Mouse (Mus musculus): ENCODE data around the gene Mad1l1.
A peak's percentile ranks its signal among the peaks of the same experiment; 100 is the strongest.

The Mad1l1 gene

DNA sequence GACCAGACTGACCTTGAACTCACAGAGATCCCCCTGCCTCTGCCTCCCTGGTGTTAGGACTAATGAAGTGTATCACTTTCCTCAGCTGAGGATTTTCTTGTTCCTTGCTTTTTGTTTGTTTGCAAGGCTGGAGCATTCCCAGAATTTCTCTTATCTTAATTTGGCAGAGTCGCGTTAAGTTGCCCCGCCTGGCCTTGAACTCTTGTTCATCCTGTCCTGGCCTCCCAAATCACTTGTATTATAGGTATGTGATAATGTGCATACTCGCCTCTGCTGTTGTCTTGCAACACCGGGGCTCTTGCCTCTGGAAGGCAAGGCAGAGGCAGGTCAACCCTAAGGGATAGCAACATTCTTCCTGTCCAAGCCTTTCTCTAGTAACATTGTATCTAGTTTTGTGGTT, 2.7 kb upstream of the Mad1l1 start:
- DNase-seq (ENCODE audit: low spot score): no peak

DNA sequence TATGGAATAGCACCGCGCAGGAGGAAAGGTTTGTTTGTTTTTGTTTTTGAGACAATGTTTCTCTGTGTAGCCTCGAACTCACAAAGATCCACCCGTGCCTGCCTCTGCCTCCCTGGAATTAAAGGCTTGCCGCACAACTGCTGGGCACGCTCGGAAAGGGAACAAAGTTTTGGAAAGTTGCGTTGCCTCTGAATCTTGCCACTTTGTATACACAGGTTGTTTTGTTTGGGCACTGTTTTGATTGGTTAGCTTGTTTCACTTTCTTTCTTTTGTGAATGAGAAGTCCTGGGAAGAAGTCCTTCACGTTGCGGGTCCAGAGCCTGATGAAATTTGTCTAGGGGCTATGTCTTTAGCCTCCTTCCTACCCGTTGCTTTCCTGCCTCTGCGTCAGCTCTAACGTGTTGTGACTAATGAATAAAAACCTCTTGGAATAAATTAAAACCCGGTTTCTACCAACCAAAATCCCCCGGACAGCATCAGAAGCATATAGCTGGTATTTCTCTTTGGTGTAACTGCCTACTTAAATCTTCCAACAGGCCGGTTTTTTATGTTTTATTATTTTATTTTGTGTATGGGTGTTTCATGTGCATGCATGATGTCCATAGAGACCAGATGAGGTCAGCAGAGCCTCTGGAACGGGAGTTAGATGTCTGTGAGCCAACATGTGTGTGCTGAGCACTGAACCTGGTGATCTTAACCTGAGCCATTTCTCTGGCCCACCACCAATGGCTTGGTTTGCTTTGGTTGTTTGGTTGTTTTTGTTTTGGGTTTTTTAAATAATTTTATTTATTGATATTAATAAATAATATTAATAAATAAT, 614 bp upstream of the Mad1l1 start:
- DNase-seq (ENCODE audit: low spot score): peak; percentile 75

DNA sequence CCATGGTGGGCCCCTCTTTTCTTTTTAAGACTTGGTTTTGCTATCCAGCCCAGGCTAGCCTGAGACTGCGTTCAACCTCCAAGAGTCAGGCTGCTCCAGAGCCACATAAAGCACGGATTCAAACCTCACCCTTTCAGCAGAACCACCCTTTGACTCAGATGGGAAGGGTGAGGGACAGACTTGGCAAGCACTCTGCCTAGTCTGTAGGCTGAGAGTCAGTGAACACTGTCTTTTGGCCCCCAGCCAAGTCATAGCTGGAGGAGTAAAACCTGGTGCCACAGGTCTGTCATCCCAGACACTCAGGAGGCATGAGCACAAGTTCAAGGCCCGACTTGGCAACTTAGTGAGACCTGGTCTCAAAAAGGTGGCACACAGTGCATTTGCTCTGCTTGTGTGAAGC, 4.6 kb downstream of the Mad1l1 start:
- no peak for DNase-seq (ENCODE audit: low spot score)

DNA sequence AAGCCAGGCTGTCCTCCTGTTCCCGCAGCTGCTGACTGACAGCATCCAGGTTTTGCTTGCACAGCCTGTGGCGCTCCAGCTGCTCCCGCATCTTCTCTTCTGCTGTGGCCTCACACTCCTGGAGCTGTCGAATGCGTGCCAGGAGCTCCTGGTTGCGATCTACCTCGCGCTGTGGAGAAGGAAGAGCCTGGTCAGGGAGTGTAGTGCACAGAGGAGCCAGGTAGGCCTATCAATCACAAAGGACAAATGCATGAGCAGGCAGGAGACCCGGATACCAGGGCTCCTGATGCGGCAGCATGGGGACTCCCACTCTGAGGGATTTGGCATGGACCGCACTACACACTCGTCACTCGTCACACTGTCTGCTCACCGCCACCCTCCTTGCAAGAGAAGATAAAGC, 13.8 kb downstream of the Mad1l1 start:
- no peak for DNase-seq (ENCODE audit: low spot score)

DNA sequence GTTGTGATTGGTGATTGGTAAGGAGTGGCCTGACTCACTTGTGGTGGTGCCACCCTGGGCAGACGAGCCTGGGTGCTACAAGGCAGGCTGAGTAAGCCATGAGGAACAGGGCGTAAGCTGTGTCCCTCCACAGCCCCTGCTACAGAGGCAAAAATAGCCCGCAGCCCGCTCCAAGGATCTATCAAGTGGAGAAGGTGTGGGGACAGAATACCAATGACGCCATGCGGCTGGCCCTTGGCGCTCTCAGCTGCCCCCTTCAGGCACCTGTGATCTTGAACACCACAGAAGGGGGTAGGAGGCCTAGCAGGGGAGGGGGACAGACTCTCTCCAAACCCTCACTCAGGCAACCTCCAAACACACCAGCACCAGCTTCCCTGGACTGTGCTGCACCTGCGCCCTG, 15.3 kb downstream of the Mad1l1 start:
- no peak for DNase-seq (ENCODE audit: low spot score)

DNA sequence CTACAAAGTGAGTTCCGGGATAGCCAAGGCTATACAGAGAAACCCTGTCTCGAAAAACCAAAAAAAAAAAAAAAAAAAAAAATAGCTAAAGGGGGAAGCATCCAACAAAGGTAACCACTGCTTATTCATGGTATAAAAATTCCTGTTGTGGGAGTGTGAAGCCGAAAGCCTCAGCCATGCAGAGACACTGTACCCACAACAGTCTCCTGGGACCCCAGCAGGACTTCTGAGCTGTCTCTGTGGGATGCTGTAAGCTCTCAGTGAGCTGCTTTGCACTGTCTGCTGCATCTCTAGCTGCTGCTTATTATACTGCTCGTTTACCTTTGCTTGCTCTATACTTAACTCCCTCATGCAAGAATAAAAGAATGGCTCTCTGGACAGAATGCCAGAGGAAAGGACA, 23.1 kb downstream of the Mad1l1 start:
- DNase-seq (ENCODE audit: low spot score): no peak

DNA sequence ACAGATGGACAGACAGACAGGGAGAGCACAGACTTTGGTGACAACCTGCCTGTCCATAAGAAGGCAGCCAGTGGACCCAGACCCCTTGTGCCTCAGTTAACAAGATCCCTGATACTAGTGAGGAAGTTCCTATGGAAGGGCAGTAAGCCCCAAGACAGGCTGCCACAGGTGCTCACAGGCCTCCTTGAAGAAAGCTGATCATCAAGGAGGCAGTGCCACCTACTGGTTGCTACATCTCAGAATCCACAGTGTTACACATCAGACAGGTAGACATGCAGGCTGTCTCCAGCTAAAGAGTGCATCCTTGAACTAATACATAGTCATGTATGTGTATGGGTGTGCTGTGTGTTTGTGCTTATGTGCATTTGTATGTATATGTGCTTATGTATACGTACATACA, 29.2 kb downstream of the Mad1l1 start:
- DNase-seq (ENCODE audit: low spot score): peak; percentile 77

DNA sequence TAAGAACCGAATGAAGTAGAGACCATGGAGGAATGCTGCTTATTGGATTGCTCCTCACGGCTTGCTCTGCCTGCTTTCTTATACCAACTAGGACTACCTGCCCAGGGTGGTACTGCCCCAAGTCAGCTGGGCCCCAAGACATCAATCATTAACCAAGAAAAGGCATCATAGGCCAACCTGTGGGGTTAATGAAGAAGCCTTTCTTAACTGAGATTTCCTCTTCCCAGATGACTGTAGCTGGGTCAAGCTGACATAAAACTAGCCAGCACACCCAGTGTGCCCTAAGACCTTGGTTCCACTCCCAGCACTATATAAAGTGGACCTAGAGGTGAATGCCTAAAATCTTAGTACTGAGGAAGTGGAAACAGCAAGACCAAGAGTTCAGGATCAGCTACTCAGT, 32.2 kb downstream of the Mad1l1 start:
- no peak for DNase-seq (ENCODE audit: low spot score)

DNA sequence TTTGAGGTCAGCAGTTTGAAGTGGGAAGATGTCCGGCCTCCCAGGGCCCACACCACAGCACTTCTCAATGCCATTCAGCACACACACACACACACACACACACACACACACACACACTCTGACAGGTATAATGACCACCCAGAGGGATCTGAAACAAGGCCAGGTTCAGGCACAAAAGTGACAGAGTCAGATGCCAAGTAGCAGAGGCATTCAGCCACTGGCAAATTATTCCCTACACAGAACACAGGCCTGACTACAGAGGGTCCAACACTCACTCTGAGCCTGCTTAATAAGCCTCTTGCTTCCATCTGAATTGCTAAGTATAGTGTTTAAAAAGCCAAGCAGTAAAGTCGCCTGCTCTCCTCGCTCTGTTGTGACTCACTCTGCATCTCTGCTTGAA, 33.1 kb downstream of the Mad1l1 start:
- DNase-seq (ENCODE audit: low spot score): no peak

DNA sequence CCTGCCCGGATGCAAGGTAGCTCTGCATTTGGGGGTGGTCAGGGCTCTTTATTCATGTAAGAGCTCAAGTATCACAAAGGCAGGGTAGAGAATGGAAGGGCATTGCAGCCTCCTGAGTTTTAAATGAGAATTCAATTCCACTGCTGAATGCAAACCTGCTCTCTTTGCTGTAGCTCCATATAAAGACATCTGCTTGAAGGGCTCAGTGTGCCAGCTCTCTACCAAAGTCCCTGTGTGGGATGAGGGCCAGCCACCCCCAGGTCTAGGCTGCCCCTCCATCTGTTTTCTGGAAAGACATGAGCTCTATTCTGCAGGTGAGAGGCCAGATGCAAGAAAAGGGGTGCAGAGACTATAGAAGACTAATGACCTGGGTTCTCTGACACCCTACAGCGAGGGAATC, 36.6 kb downstream of the Mad1l1 start:
- no peak for DNase-seq (ENCODE audit: low spot score)

DNA sequence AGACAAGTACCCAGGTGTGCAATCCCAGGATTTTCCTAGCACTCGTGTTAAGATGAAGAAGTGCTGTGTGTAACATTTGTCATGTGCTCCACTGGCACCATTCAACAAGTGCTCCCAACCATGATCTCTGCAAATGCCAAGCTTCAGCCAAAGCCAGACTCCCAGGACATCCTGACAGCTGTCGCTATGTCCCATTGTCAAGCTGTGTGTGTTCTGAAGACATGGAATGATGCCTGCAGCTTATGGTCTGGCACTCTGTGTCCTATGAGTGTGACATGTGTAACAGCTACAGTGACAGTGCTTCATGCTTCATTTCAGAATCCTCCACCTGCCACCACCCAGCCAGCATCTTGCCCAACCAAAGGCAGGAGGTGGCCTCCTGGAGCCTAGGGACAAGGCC, 37.3 kb downstream of the Mad1l1 start:
- DNase-seq (ENCODE audit: low spot score): no peak

DNA sequence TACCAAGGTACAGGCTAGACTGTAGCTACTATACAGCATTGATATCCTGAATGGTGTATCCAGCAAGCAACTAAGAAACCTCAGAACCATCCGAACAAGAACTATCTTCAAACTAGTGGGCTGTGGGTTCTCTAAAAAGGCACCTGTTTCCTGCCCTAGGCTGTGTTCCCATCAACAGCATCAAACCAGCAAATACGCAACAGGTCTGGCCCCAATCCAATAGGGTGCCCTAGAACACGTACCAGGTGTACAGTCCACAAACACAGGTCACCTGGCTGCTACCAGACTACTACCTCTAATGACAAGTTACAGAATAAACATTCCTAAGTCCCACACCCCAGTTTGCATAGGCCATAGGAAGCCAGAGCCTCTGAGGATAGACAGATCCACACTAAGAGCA, 38.5 kb downstream of the Mad1l1 start:
- no peak for DNase-seq (ENCODE audit: low spot score)

DNA sequence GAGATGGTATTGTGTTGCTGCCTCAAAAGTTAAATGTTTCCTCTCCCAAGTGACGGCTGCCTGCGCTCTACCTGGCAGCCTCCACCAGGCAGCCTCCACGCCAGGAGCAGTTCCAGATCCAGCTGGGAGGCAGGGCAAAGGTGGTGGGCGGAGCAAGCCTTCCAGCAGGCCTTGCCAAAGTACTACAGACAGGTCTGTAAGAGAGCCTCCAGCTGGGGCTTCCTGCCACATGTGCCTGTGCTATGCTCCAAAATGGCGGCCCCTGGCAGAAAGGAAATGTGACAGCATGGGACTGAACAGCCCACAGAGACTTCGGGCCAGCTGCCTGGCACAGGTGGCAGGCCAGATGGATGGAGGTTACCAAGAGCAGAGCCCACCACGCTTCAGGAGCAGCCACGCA, 39.0 kb downstream of the Mad1l1 start:
- DNase-seq (ENCODE audit: low spot score): no peak

DNA sequence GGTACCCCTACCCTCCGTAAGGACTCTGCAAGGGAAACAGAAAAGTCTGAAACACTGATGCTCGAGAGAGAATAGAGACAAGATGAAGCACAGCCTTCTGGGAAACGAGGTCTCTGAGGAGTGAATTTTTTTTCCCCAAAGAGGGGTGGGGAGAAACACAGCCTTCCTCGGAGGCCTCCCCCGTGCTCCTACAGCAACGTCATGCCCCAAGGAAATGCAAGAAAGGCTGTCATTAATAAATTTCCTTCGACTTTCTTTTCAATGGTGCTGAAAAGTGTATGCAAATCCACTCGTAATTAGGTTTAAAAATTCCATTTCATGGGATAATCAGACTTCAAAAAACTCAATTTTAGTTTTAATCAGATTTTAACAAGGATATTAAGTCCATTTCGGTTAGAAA, 41.1 kb downstream of the Mad1l1 start:
- no peak for DNase-seq (ENCODE audit: low spot score)

DNA sequence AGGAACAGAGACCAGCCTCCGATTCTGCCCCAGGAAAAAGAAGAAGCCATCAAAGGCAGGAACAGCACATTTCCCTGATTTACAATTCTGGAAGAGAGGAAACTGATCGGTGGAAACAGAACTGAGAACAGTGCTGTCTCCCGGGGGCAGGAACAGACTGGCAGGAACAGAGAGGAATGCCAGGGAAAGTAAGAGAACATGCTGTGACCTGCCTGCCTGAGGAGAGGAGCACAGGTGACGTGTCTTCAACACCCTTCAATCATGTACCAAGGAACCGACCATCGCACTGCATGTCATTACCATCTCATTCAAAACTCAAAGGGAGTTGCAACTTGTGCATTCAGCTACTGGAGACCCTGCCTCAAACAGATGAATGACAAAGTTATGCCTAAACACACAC, 44.6 kb downstream of the Mad1l1 start:
- DNase-seq (ENCODE audit: low spot score): no peak

DNA sequence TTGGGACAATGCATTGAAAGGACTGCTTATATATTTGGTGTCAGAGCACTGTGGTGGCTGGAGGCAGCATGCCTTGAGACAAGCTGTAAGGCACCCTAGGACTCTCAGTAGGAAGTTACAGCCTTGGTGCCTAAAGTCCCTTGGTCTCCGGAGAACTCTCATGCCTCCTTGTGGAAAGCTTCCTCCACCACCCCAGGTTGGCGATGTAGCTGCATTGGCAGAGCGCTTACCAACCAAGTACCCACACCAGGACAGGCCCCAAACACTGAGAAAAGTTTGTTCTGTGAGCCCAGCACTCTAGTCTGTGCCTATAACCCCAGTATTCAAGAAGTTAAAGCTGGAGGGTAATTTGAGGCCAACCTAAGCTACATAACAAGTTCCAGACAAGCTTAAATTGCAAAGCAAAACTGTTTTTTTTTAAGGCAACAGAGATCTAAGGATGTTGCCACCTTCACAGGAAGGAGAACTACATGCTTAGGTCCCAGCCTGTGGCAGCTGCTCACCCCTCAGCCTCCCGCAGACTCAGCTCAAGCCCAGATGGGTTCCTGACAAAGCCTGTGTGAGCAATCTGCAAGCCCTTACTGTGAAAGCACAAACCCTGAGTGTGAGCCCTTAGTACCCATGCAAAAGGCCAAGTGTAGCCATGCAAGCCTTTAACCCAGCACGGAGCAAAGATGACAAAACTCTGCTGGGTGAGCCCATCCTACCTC, 50.2 kb downstream of the Mad1l1 start:
- DNase-seq (ENCODE audit: low spot score): no peak

DNA sequence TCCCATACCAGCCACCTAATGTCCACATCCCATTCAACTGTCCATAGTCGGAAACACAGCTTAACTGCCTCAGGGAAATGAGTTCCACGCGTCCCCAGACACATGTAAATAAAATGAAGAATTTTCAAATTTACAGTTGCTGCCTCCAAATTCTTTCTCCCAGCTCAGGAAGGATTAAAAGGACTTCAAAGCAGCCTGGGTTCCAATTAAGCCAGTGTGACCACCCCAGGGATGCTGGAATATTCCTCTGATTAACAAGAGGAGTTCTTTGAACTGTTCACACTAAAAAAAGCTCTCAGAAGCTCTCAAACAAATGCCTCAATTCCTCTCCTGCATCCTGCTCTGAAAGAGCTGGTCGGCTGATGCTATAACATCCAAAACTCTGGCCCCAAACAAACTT, 53.0 kb downstream of the Mad1l1 start:
- DNase-seq (ENCODE audit: low spot score): no peak

DNA sequence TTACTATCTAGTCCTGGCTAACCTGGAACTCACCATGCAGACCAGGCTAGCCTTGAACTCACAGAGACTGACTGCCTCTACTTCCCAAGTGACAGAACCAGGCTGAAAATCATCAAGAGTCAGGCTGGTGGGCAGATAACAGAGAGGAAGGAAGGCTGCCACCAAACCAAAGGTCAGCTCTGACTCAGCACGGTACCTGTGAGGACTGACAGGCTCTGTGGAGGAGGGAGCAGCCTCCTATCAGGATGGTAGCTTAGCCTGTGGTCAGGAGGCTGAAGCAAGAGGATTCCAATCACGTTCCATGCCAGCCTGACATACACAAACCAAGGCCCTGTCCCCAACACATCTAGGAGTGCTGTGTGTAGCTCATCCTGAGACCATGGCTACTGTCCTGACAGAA, 54.3 kb downstream of the Mad1l1 start:
- DNase-seq (ENCODE audit: low spot score): no peak

DNA sequence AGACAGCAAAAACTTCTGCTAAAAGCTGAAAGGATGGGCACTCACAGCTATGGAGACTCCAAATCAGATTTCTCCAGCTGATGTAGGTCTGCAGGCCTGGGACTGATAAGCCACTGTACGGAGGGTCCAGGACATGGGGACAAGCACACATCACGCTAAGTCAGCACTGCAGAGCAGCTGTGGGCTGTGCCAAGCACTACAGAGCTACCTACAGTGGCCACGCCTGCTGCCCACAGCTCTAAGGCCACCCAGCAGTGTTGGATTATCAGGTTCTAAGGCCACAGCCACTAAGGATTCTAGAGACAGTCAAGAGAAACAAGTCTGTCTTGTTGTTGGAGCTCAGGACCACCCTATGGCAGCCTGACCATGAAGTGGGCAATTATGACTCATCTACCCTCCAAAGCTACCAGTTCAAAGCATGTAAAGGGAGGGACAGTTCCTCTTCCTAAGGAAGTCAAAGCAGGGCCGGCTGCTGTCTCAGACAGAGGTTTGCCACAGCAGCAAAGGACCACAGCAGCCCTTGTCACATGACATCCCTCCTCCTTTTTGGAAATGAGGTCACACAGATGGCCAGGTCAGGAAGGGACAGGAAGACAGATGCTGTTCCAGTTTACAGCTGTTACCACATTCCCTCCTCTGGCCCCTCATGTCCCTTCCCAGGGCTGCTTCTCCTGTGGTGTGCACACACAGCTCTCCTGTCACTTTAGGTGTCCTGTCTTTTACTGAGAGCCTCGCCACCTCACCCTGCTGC, 56.4 kb downstream of the Mad1l1 start:
- peak; percentile 53 for DNase-seq (ENCODE audit: low spot score)

DNA sequence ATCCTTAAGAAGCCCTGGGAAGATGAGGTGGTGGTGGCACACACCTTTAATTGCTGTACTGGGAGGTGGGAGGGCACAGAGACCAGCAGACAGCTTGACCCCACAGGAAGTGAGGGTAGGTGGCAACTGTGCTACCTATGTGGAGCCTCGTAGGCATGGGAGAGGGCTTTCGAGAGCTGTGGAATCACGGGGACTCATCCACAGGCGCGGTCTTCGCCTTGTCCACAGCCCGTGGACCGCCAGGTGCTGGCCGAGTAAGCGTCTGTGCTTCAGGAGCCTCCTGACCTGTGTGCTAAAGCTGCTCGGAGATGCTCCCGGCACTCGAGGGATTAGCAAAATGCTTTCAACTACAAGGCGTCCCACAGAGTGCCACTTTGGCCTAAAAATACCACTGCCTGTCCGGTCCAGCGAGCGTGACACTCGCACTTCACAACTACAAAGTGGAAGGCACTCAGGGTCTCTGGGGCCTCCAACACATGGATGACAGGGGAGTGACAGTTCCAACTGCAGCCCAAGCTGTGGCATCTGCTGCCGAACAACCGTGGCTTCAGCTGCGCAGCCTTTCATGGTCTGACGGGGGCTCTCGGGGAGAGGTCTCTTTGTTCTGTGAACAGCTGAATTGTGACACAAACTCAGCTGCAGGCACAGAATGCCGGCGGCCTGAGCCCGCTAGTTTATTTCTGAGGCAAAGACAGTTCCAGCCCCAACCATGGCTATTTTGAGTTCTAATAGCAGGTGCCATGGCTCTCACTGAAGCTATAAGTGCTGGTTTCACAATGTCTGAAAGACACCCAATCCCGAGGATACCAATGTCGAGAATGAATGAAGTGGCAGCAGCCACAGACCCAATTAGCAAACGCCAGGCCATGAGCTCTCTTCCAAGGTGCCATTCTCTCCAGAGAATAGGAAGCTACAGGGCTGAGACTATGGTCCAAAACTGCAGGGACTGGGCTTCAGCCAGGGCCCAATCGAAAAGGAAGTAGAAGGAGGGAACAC, 57.3 kb downstream of the Mad1l1 start:
- DNase-seq (ENCODE audit: low spot score): no peak

DNA sequence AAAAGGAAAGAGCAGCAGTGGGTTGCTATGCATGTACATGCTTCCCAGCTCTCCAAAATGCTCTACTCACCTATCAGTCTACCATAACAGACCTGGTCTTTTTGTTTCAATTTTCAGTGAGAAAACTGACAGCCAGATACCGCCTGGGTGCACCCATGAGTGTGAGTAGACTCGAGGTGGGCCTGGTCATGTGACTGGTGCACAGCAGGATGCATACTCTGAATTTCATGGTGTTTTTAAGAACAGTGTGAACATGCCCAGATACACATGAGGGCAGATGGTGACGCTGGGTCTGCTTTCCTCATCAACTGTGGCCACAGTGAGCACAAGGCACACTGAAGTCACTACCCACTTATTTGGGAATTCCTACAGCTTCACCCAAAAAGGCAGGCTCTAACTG, 59.0 kb downstream of the Mad1l1 start:
- no peak for DNase-seq (ENCODE audit: low spot score)

DNA sequence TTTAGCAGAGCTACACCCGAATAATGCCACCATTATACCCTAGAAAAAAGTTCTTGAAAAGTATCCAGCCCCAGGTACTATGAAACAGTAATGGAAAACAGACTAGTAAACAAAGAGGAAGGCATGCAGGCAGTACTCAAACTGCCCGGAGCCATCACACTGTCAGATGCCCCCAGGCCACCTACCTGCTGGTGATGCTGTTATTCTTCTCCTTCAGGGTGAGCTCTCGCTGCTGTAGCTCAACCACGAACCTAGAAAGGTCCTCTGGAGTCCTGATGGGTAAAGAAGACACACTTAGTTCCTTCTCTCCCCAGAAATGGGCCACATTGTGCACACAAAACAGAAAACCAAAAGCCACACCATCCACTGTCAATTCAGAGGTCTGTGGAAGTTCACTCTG, 60.0 kb downstream of the Mad1l1 start:
- DNase-seq (ENCODE audit: low spot score): no peak

Measured in MN1 (cell line).